Mouse (Mus musculus) brown adipose tissue, adult 24 weeks (tissue): ENCODE data around the gene Hoxc6. TPM values are rescaled to one million over a fixed set of nuclear protein-coding genes. Genes with fewer than 3 reads are reported as not detected.

Experiments
- H3K27ac ChIP-seq: fragments of 200-500 bp; replicated peaks from 2 replicates; pipeline ENCODE4 v1.5.1; 2012; ENCODE audit warnings: low read depth, mild to moderate bottlenecking, low read length
- H3K4me1 ChIP-seq: fragments of 200-500 bp; 2 replicates; pipeline ENCODE4 v1.6.1; 2012; ENCODE audit warnings: low read length, mixed read lengths; ENCODE audit not compliant: control insufficient read depth, insufficient read depth, insufficient read length
- H3K4me3 ChIP-seq: fragments of 200-500 bp; 2 replicates; pipeline ENCODE4 v1.5.1; 2012; ENCODE audit warnings: low read depth, mild to moderate bottlenecking, low read length, moderate library complexity; ENCODE audit not compliant: insufficient read depth
- polyA plus RNA-seq: library from polyadenylated mRNA; stranded (reverse); fragments of >200 nt; gene quantifications from 2 replicates; pipeline ENCODE4 v1.2.4, GENCODE M21; 2012; ENCODE audit not compliant: missing spikeins, insufficient read depth, insufficient read length

Hoxc6 gene
- polyA plus RNA-seq, 1 experiment = 17.1 TPM

DNA sequence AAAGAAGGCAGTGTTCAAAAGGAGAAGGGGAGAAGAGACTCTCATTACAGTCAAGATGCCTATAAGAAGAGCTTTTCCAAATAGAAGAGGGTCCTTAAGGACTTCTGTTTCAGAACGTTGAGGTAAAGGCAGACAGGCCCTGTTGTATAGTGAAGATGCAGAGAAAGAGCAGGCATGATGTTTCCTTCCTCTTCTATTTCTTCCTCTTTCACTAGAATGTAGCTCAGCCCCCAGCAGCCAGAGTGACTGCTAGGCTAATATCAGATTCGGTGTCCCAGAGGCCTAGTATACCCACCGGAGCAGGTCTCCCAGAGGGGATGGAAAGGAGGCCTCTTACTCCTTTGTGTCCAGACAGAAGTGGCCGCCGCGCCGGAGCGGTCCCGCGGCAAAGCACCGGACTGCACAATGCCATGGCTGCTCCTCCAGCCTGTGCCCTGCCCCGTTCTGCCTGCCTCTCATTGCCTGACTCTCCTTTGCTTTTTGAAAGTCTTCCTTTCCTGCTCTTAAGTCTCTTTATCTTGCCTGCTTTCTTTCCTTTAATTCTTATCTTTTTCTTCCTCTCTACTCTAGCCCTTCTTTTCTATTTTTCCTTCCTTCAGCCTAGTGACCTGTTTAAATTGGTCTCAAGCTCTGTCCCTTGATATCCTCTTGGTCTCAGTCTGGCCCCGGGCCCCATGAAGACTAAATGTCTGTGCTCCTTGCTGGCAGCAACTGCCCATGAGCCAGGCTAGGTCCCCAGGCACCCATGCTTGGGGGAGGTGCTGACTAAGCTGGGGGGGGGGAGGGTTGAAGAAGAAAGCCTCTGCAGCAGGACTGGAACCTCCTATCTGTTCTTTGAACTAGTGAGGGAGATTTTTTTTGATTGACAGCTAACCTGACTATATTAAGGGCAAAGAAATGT, 19.2 kb upstream of the Hoxc6 start:
- Histone ChIP-seq H3K4me3 (no peak overlapping the region), H3K27ac (no peak overlapping the region), H3K4me1 (no peaks in the 10 kb centered on the region; the same call in 1 of the 2 replicates)

DNA sequence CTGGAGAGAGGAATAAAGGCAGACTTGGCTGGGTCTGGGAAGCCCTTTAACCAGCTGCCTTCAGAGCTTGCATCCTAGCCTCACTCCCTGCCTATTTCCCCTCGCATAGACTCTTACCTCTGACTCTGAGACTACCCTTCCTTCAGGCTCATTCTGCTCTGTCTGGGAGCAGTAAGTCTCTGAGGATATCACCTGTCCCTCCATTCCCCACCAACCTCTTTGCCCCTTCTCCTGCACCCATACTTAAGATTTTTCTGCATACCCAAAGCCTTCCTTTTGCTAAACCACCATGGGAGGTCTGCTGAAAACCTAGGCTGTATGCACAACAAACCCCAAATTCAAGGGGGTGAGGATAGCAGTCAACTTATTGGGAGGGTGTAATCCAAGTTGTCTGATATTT, 18.1 kb upstream of the Hoxc6 start:
- H3K27ac ChIP-seq = no peak overlapping the region
- H3K4me1 ChIP-seq = no peaks in the 10 kb centered on the region; the same call in 1 of the 2 replicates
- H3K4me3 ChIP-seq = no peak overlapping the region

DNA sequence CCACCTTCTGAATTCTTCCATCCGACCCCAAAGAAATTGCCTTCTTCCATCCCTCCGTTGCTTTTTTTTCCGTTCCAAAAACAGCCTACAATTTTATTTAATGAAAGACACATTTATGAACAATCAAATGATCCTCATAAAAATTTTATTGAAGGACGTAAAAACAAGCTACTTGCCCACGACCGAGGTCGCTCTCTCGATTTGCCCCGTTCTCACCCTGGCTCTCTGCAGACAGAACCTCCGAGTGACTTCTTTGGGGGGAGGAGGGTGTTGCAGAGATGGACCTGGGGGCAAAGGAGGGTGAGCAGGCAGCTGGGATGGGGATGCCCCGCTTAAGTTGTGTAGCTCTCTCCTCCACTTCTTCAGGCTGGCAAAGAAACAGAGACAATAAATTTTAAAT, 17.7 kb upstream of the Hoxc6 start:
- H3K4me3 ChIP-seq = no peak overlapping the region
- no peak overlapping the region for H3K27ac ChIP-seq
- no peaks in the 10 kb centered on the region; the same call in 1 of the 2 replicates for H3K4me1 ChIP-seq

DNA sequence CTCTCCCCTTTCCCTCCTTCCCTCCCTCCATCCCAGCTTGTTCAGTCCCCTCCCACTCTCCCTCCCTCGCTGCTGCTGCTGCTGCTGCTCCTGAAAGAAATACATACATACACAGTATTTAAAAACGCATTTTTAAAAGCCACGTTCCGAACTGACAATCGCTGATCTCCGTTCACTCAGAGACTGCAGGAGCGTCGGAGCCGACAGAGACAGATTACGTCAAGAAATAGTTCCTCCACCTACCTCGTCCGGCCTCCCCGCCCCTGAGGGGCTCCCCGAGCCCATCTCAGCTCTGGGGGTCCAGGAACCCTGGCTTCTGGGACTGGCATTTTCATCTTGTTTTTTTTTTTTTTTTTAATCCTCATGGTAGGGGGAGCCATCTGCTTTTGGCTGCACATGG, 17.1 kb upstream of the Hoxc6 start:
- no peak overlapping the region for H3K4me3 ChIP-seq
- no peaks in the 10 kb centered on the region; the same call in 1 of the 2 replicates for H3K4me1 ChIP-seq
- no peak overlapping the region for H3K27ac ChIP-seq

- Histone ChIP-seq H3K4me1 (no peaks in the 10 kb centered on the region; the same call in 1 of the 2 replicates), H3K4me3 (peak overlapping the region; percentile 46), H3K27ac (no peak overlapping the region)
Measured at GRCm38 (mm10) chr15:102981379-102982288, 16.4 kb upstream of the Hoxc6 start.

- no peak overlapping the region for H3K27ac ChIP-seq
- H3K4me1 ChIP-seq = no peaks in the 10 kb centered on the region; the same call in 1 of the 2 replicates
- no peak overlapping the region for H3K4me3 ChIP-seq
Measured at GRCm38 (mm10) chr15:102983716-102984115, 14.3 kb upstream of the Hoxc6 start.

GRCm38 (mm10) chr15:102984521-102984920, 13.5 kb upstream of the Hoxc6 start:
- Histone ChIP-seq H3K4me3 (no peak overlapping the region), H3K27ac (no peak overlapping the region), H3K4me1 (no peaks in the 10 kb centered on the region; the same call in 1 of the 2 replicates)

GRCm38 (mm10) chr15:102984925-102985324, 13.1 kb upstream of the Hoxc6 start:
- Histone ChIP-seq H3K4me3 (no peak overlapping the region), H3K4me1 (no peaks in the 10 kb centered on the region; the same call in 1 of the 2 replicates), H3K27ac (no peak overlapping the region)

DNA sequence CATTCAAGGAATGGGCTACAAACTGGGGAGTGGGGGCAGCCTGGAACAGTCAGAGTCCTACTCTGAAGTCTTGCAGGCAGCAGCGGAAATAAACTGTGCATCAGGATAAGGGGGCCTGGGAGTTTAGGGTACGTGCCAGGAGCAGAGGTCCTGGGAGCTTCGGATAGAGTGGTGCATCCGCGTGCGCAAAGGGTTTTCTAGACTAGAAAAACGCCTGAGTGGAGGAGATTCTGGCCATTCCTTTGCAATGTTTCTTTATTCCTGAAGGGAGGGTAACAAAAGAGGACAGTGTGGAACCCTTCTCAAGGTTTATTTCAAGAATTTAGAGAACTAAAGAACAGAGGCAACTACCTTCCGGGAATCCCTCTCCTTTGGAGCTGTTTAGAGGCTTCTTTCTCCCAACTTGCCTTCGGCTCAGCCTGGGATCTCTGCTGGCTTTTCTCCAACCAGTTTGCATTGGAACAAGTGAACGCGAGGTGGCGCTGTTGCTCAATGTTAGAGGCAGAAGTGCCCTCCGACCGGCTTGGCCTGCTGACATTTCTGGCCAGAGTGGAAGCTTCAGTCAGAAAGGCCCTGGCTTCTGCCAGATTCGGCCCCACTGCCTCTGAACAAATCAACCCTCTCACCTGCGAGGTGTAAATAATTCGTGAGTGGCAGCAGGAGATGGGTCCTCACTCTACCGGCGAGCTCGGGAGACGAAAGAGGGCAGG, 10.8 kb upstream of the Hoxc6 start:
- Histone ChIP-seq H3K27ac (no peak overlapping the region), H3K4me1 (no peaks in the 10 kb centered on the region), H3K4me3 (no peak overlapping the region)

DNA sequence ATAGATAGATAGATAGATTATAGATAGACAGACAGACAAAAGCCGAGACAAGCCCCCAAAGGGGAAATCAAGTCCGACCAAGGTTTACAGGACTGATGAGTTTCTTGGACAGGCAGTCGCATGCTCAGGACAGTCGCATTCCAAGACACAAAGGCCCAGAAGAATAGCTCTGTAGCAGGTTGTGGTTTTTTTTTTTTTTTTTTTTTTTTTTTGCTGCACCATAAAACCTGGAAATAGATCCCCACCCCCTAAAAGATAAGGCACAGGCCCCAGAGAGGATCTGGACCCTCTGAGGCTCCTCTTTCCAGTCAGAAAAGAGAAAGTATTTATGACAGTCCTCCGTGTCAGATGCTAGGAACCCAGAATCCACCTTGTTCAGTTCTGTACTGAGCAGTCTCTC, 10.0 kb upstream of the Hoxc6 start:
- Histone ChIP-seq H3K27ac (no peak overlapping the region), H3K4me1 (no peaks in the 10 kb centered on the region), H3K4me3 (no peak overlapping the region)

- Histone ChIP-seq H3K4me3 (peak within 1 kb of the TSS; percentile 61), H3K4me1 (no peaks in the 10 kb centered on the region), H3K27ac (0 out of 2 replicates have a peak within 1 kb of the TSS, but pooled peaks have one; percentile 5)
Measured at GRCm38 (mm10) chr15:102990461-102991397, 7.3 kb upstream of the Hoxc6 start, which contains the start of gene Hoxc8. Hoxc8 (plus strand) TSS chr15:102990607.

DNA sequence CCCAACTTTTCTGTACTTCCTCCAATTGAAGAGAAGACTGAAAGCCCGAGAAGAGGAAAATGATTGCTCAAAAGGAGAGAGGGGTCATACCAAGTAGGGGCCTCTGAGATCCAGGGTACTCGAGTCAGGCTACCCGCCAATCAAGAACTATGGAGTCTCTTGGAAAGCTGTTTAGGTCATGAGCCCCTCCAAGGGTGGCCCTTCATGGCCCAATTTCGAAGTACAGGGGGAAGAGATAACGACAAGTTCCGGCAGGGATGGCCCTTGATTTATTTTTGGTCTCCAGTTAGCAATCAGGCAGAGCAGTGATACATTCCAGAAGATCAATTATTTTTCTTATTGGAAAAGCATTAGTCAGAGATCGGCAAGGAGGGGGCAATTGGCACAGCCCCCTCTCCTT, 6.3 kb upstream of the Hoxc6 start:
- Histone ChIP-seq H3K4me1 (no peaks in the 10 kb centered on the region), H3K4me3 (peak overlapping the region; percentile 61), H3K27ac (no peak overlapping the region)

- H3K4me3 ChIP-seq = peak overlapping the region; percentile 32; the same call in 1 of the 2 replicates
- 0 out of 2 replicates have a peak overlapping the region, but pooled peaks have one; percentile 35 for H3K27ac ChIP-seq
Measured at GRCm38 (mm10) chr15:102992206-102992605, 5.9 kb upstream of the Hoxc6 start.

GRCm38 (mm10) chr15:102992863-102993262, 5.2 kb upstream of the Hoxc6 start:
- Histone ChIP-seq H3K4me3 (0 out of 2 replicates have a peak overlapping the region, but pooled peaks have one; percentile 32), H3K27ac (no peak overlapping the region), H3K4me1 (no peaks in the 10 kb centered on the region)

More at GRCm38 (mm10) chr15:102992206-102992605, 5.9 kb upstream of the Hoxc6 start:
- H3K4me1 ChIP-seq = no peaks in the 10 kb centered on the region
